Mouse (Mus musculus) limb, embryonic 14.5 days (tissue): ENCODE data around the gene Actn4. TPM values are rescaled to one million over a fixed set of nuclear protein-coding genes. Genes with fewer than 3 reads are reported as not detected.
"Not testable (repeated sequence)": the region's sequence is repeated elsewhere in the genome, so short reads cannot be mapped to it uniquely, and the experiment has no call there.

ENCODE experiments used
- ATAC-seq: fragments of 200-750 bp; cut with Nextera tagmentation; 2 replicates; pipeline ENCODE4 v1.8.0; 2017; ENCODE audit warnings: low read depth, moderate number of reproducible peaks, moderate TSS enrichment; ENCODE audit not compliant: low FRiP score
- DNase-seq: peaks from one replicate; pipeline ENCODE4 v3.0.0-alpha.2; 2015; ENCODE audit warnings: low spot score
- H3K27ac ChIP-seq: fragments of 300-500 bp; sonication (generic); replicated peaks from 2 replicates; pipeline ENCODE4 v1.5.1; 2014; ENCODE audit warnings: low read depth, mild to moderate bottlenecking, low read length, moderate library complexity, mixed read lengths
- H3K27me3 ChIP-seq: fragments of 300-500 bp; sonication (generic); 2 replicates; pipeline ENCODE4 v1.6.1; 2014; ENCODE audit warnings: low read length, mixed read lengths; ENCODE audit not compliant: control insufficient read depth, insufficient read depth
- H3K36me3 ChIP-seq: fragments of 300-500 bp; sonication (generic); 2 replicates; pipeline ENCODE4 v1.6.1; 2014; ENCODE audit warnings: mild to moderate bottlenecking, low read length, moderate library complexity, mixed read lengths; ENCODE audit not compliant: control insufficient read depth, insufficient read depth
- H3K4me1 ChIP-seq: fragments of 300-500 bp; sonication (generic); 2 replicates; pipeline ENCODE4 v1.6.1; 2014; ENCODE audit warnings: antibody characterized with exemption, low read length, mixed read lengths; ENCODE audit not compliant: control insufficient read depth, insufficient read depth
- H3K4me2 ChIP-seq: fragments of 300-500 bp; sonication (generic); replicated peaks from 2 replicates; pipeline ENCODE4 v1.6.1; 2014; ENCODE audit warnings: low read depth, mild to moderate bottlenecking, low read length, moderate library complexity; ENCODE audit not compliant: severe bottlenecking
- H3K4me3 ChIP-seq: fragments of 300-500 bp; sonication (generic); replicated peaks from 2 replicates; pipeline ENCODE4 v1.5.1; 2014; ENCODE audit warnings: low read length
- H3K9ac ChIP-seq: fragments of 300-500 bp; sonication (generic); 2 replicates; pipeline ENCODE4 v1.6.1; 2014; ENCODE audit warnings: mild to moderate bottlenecking, low read depth, low read length, moderate library complexity; ENCODE audit not compliant: severe bottlenecking
- H3K9me3 ChIP-seq: fragments of 300-500 bp; sonication (generic); 2 replicates; pipeline ENCODE4 v1.6.1; 2016; ENCODE audit warnings: low read length; ENCODE audit not compliant: control insufficient read depth
- POLR2A ChIP-seq: fragments of 200-500 bp; IDR thresholded peaks from 2 replicates; pipeline ENCODE4 v1.8.0; 2012; ENCODE audit warnings: inconsistent platforms, mild to moderate bottlenecking, moderate library complexity, borderline replicate concordance; ENCODE audit not compliant: insufficient read depth, insufficient read length; ENCODE audit errors: extremely low read depth
- WGBS: fragments of 180-500 bp; shearing (Covaris S2); extraction: QIAGEN DNeasy Blood & Tissue Kit; methylation state at CpG from one replicate; pipeline ENCODE4 v1.1.7; 2014; 5-methylcytosine and 5-hydroxymethylcytosine counted together
- polyA plus RNA-seq, 2 experiments: library from polyadenylated mRNA; depleted of rRNA in 1 of 2; stranded (reverse) in 1 of 2; unstranded in 1 of 2; fragments of >200 nt; fragmentation: Nextera tagmentation in 1 of 2; extraction: Ambion mirVana in 1 of 2; gene quantifications; 2 replicates each; pipeline versions ENCODE4 v1.2.1 to v1.2.3; 2012 to 2014

Gene Actn4
- polyA plus RNA-seq, 2 experiments: 268 to 295 TPM

DNA sequence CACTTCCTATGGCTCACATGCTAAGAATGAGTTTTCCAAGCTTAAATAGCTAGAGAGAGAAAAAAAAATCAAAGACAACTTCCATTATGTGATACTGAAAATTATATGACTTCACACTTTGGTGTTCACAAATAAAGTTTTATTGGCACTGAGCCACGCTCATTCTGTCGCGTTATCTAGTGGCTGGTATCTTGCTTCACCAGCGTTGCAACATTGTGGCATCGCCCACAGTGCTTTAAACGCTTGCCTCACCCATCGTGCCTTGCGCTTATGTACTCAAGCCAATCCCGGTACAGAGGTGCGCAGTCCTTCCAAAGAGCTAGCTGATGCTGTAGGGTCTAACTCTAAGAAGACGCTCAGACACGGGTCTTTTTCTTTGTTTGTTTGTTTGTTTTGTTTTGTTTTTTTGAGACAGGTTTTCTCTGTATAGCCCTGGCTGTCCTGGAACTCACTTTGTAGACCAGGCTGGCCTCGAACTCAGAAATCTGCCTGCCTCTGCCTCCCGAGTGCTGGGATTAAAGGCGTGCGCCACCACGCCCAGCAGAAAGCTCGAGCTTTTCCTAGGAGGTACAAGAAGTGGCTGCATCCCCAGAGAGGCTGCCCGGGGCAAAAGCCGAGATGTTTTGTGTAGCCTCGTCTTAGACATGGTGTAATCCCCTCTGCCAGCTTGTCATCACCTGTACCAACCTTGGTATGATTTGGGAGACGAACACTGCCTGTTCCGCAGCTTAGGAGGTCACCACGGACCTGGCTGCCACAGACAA, 91.1 kb downstream of the Actn4 start:
- Histone ChIP-seq H3K4me1 (no peaks in the 10 kb centered on the region; the same call in 1 of the 2 replicates), H3K4me3 (no peak overlapping the region), H3K9me3 (no peaks in the 10 kb centered on the region), H3K9ac (no peak overlapping the region), H3K36me3 (no peaks in the 10 kb centered on the region), H3K27me3 (no peaks in the 10 kb centered on the region), H3K4me2 (no peak overlapping the region), H3K27ac (no peak overlapping the region)
- DNase-seq (no peak), ATAC-seq (no peak)
- 88% methylated on average over 24 of the region's 24 CpGs for WGBS
- TF ChIP-seq POLR2A: no peak

DNA sequence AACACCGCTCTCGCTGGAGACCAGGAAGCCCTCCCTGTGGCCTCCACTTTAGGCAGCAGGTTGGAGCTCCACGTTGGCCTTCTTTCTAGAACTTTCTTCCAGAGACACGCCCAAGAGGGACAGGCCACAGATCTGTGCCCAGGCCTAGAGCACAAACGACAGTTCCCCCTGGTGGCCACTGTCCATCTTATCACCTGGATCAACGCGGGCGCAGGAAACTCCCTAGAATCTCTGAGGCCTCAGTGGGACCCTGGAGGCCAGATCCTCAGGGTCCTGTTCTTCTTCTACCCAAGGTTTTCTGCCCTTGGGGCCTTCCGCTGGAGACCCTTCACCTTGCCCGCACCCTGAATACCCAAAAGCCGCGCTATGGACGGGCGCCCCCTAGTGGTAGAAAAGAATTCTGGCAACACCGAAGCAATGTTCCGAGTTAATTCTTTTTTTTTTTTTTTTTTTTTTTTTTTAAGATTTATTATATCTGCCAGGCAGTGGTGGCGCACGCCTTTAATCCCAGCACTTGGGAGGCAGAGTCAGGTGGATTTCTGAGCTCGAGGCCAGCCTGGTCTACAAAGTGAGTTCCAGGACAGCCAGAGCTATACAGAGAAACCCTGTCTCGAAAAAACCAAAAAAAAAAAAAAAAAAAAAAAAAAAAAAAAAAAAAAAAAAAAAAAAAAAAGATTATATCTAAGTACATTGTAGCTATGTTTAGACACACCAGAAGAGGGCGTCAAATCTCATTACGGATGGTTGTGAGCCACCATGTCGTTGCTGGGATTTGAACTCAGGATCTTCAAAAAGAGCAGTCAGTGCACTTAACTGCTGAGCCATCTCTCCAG, 94.4 kb downstream of the Actn4 start:
- 25% methylated on average over 23 of the region's 23 CpGs for WGBS
- H3K36me3 ChIP-seq, H3K4me3 ChIP-seq, H3K27me3 ChIP-seq, H3K27ac ChIP-seq, H3K9ac ChIP-seq, H3K9me3 ChIP-seq: not testable (repeated sequence)
- H3K4me1 ChIP-seq: peaks cover 12% of the 10 kb centered on the region
- ATAC-seq (peak; percentile 42; the same call in 1 of the 2 replicates), DNase-seq (peak; percentile 50)
- H3K4me2 ChIP-seq: 0 out of 2 replicates have a peak overlapping the region, but pooled peaks have one; percentile 19

DNA sequence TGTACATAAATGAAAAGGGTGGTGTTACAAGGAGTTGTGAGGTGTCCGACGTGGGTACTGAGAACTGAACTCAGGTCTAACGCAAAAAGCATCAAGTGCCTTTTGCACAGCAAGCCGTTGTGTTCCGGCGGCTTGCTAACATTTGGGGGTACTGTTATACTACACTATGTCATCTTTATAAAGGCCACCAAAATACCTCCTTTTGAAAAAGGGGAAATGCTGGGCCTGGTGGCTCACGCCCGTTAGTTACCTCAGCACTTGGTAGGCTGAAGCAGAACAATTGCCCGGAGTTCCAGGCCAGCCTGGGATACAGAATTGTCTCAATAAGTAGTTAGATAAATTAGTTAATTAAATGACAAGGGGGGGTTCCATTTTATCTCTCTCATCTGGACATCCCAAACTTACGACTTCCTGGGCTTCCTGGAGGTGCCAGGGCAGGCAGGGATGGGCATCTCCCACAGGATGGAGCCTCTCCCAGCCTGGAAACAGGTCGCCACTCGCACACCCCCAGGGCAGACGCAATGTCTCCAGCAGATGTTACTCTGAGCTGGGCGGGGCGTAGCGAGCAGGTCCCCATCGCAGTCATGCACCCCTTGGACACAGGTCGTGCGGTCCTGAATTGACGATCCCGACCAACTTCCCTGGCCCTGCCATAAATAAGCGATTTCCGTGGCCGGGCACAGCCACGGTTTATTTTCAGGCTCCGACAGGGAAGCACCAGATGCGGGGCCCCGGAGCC, 95.2 kb downstream of the Actn4 start:
- no peak for TF ChIP-seq POLR2A
- Histone ChIP-seq H3K4me3 (no peak overlapping the region), H3K36me3 (no peaks in the 10 kb centered on the region), H3K9me3 (no peaks in the 10 kb centered on the region), H3K27me3 (no peaks in the 10 kb centered on the region), H3K4me2 (no peak overlapping the region), H3K4me1 (peaks cover 12% of the 10 kb centered on the region), H3K27ac (no peak overlapping the region), H3K9ac (no peak overlapping the region)
- ATAC-seq: no peak
- WGBS: 85% methylated on average over 28 of the region's 28 CpGs
- DNase-seq: no peak

DNA sequence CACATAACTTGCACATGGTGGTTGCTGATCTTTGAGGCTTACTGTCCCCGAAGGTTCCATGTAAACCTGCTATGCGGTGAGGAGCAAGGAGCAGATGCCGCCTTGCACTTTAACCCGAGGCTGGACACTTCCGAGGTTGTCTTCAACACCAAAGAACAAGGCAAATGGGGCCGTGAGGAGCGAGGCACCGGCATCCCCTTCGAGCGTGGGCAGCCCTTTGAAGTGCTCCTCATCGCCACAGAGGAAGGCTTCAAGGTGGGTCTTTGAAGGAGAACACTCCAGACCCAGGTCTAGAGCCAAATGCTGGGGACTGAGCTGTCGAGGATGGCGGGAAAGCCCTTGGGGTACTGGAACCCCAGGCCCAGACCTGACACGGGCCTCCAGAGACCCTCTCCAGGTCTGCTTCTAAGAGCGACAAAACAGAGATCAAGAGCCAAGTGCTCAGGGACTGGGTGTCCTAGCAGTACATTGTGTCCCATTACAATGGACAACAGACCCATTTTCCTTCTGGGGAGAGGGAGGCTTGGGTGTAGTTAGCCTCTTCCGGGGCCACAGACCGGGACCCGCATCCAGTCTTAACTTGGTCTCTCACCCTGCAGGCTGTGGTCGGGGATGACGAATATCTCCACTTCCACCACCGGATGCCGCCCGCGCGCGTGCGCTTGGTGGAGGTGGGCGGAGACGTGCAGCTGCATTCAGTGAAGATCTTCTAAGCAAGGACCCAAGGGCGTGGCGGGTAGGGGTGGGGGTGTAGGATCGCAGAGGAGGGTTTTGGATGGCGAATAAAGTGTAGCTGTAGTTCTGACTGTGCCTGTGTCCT, 96.4 kb downstream of the Actn4 start:
- no peak for TF ChIP-seq POLR2A
- Histone ChIP-seq H3K4me1 (peaks cover 12% of the 10 kb centered on the region), H3K9me3 (0 out of 2 replicates have a peak, but pooled peaks cover 3% of the 10 kb centered on the region), H3K27me3 (no peaks in the 10 kb centered on the region), H3K36me3 (no peaks in the 10 kb centered on the region), H3K4me3 (peak overlapping the region; percentile 15), H3K9ac (no peak overlapping the region), H3K4me2 (peak overlapping the region; percentile 38), H3K27ac (0 out of 2 replicates have a peak overlapping the region, but pooled peaks have one; percentile 26)
- WGBS: 38% methylated on average over 32 of the region's 33 CpGs
- DNase-seq (peak; percentile 53), ATAC-seq (peak; percentile 53; the same call in 1 of the 2 replicates)
